Mouse (Mus musculus) forebrain, postnatal 0 days (tissue): ENCODE measurements around the gene Vstm2a. TPM values are rescaled to one million over a fixed set of nuclear protein-coding genes. Genes with fewer than 3 reads are reported as not detected.

Source experiments
- ATAC-seq: fragments of 200-750 bp; cut with Nextera tagmentation; 2 replicates; pipeline ENCODE4 v1.8.0; 2017; ENCODE audit warnings: mild to moderate bottlenecking, moderate library complexity
- DNase-seq: peaks from one replicate; pipeline ENCODE4 v3.0.0-alpha.2; 2015
- H3K27ac ChIP-seq: fragments of 300-500 bp; sonication (generic); 2 replicates; pipeline ENCODE4 v1.5.1; 2014; ENCODE audit warnings: low read depth, mild to moderate bottlenecking, antibody characterized with exemption, low read length, moderate library complexity, mixed read lengths
- H3K27me3 ChIP-seq: fragments of 300-500 bp; sonication (generic); 2 replicates; pipeline ENCODE4 v1.6.1; 2014; ENCODE audit warnings: mild to moderate bottlenecking, low read length, mixed read lengths; ENCODE audit not compliant: insufficient read depth
- H3K36me3 ChIP-seq: fragments of 300-500 bp; sonication (generic); 2 replicates; pipeline ENCODE4 v1.6.1; 2014; ENCODE audit warnings: mild to moderate bottlenecking, moderate library complexity; ENCODE audit not compliant: insufficient read depth
- H3K4me1 ChIP-seq: fragments of 300-500 bp; sonication (generic); 2 replicates; pipeline ENCODE4 v1.6.1; 2014; ENCODE audit warnings: antibody characterized with exemption; ENCODE audit not compliant: insufficient read depth
- H3K4me2 ChIP-seq: fragments of 300-500 bp; sonication (generic); 2 replicates; pipeline ENCODE4 v1.6.1; 2014; ENCODE audit warnings: low read depth, mild to moderate bottlenecking, moderate library complexity
- H3K4me3 ChIP-seq: fragments of 300-500 bp; sonication (generic); 2 replicates; pipeline ENCODE4 v1.5.1; 2014; ENCODE audit warnings: low read depth, low read length, mixed read lengths
- H3K9ac ChIP-seq: fragments of 300-500 bp; sonication (generic); 2 replicates; pipeline ENCODE4 v1.6.1; 2014; ENCODE audit warnings: mild to moderate bottlenecking
- H3K9me3 ChIP-seq: fragments of 300-500 bp; sonication (generic); 2 replicates; pipeline ENCODE4 v1.6.1; 2016; ENCODE audit warnings: low read length
- CTCF ChIP-seq: sonication (generic); IDR thresholded peaks from 2 replicates; pipeline ENCODE4 v1.5.1; 2016; ENCODE audit warnings: antibody characterized with exemption, control low read depth, low read depth
- WGBS: fragments of 180-500 bp; shearing (Covaris S2); extraction: QIAGEN DNeasy Blood & Tissue Kit; methylation state at CpG from one replicate; pipeline ENCODE4 v1.1.7; 2014; 5-methylcytosine and 5-hydroxymethylcytosine counted together
- polyA plus RNA-seq: library from polyadenylated mRNA; unstranded; fragments of >200 nt; fragmentation: Nextera tagmentation; extraction: Ambion mirVana; gene quantifications from 2 replicates; pipeline ENCODE4 v1.2.1, GENCODE M21; 2015
- total RNA-seq: library from RNA; depleted of rRNA; stranded (reverse); fragments of >200 nt; gene quantifications from 2 replicates; pipeline ENCODE4 v1.2.3, GENCODE M21; 2014

Vstm2a gene
- total and polyA plus RNA-seq, 2 experiments from 2014 or later = 110 to 153 TPM

- Histone ChIP-seq H3K4me2 (no peak overlapping the region), H3K9me3 (no peaks in the 10 kb centered on the region), H3K4me3 (no peak overlapping the region), H3K9ac (no peak overlapping the region), H3K27ac (no peak overlapping the region), H3K4me1 (0 out of 2 replicates have a peak, but pooled peaks cover 2% of the 10 kb centered on the region), H3K36me3 (no peaks in the 10 kb centered on the region), H3K27me3 (no peaks in the 10 kb centered on the region)
- DNase-seq = no peak
- ATAC-seq = no peak
- WGBS = 84% methylated on average over 3 of the region's 3 CpGs
- TF ChIP-seq CTCF = no peak
Measured at GRCm38 (mm10) chr11:16345676-16346075, 88.2 kb downstream of the Vstm2a start.

DNA sequence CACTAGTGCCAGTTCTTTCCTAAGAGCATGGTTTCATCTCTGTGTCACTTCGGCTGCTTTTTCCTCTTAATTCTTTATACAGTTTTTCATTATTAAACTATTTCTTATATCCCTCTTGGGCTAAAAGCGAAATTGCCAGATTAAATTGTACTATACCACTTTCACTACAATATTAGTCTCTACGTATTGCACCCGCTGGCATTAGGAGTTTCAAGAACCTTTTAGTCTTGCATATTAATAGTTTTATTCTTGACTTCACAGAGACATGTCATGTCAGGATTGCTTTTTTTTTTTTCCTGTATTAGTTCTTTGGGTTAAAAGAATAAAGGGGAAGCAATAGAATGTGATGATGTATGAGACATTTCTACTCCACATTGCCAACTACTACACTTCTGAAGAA, 94.4 kb downstream of the Vstm2a start:
- 0 out of 2 replicates have a peak, but pooled peaks cover 3% of the 10 kb centered on the region for H3K4me1 ChIP-seq
- TF ChIP-seq CTCF = no peak
- ATAC-seq = peak; percentile 61; the same call in 1 of the 2 replicates
- no peak overlapping the region for H3K4me3 ChIP-seq
- H3K27ac ChIP-seq = no peak overlapping the region
- no peaks in the 10 kb centered on the region for H3K36me3 ChIP-seq
- no peaks in the 10 kb centered on the region for H3K27me3 ChIP-seq
- no peak overlapping the region for H3K9ac ChIP-seq
- H3K9me3 ChIP-seq = no peaks in the 10 kb centered on the region
- no peak for DNase-seq
- no peak overlapping the region for H3K4me2 ChIP-seq
- WGBS = 81% methylated on average over 4 of the region's 4 CpGs

DNA sequence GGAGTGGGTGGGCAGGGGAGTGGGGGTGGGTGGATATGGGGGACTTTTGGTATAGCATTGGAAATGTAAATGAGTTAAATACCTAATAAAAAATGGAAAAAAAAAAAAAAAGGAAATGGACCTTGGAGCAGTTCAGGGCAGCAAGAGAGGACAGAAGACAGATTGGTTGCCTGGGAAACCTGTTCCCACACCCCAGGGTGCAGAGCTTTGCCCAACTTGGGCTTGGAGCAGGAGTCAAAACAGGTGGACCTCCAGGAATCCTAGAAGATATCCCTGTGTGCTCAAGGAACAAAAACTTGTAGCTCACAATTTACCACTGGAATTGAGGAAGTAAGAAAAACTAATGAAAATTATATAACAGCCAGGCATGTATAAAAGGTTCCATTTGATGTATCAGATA, 96.8 kb downstream of the Vstm2a start:
- H3K27ac ChIP-seq = no peak overlapping the region
- no peaks in the 10 kb centered on the region for H3K27me3 ChIP-seq
- H3K4me1 ChIP-seq = 0 out of 2 replicates have a peak, but pooled peaks cover 3% of the 10 kb centered on the region
- DNase-seq = no peak
- no peak for TF ChIP-seq CTCF
- H3K36me3 ChIP-seq = no peaks in the 10 kb centered on the region
- H3K4me2 ChIP-seq = no peak overlapping the region
- no peak overlapping the region for H3K4me3 ChIP-seq
- H3K9ac ChIP-seq = no peak overlapping the region
- no peaks in the 10 kb centered on the region for H3K9me3 ChIP-seq
- no peak for ATAC-seq

- DNase-seq (peak; percentile 27), ATAC-seq (peak; percentile 71; the same call in 1 of the 2 replicates)
- H3K4me2 ChIP-seq = no peak overlapping the region
- H3K27me3 ChIP-seq = no peaks in the 10 kb centered on the region
- no peak overlapping the region for H3K4me3 ChIP-seq
- no peak for TF ChIP-seq CTCF
- no peaks in the 10 kb centered on the region for H3K36me3 ChIP-seq
- WGBS = 56% methylated on average over 8 of the region's 8 CpGs
- no peak overlapping the region for H3K9ac ChIP-seq
- H3K9me3 ChIP-seq = no peaks in the 10 kb centered on the region
- no peaks in the 10 kb centered on the region for H3K4me1 ChIP-seq
- H3K27ac ChIP-seq = 0 out of 2 replicates have a peak overlapping the region, but pooled peaks have one; percentile 46
Measured at GRCm38 (mm10) chr11:16366852-16367587, 109.5 kb downstream of the Vstm2a start.

GRCm38 (mm10) chr11:16403627-16404026, 146.1 kb downstream of the Vstm2a start:
- WGBS = 58% methylated on average over 2 of the region's 2 CpGs
- ATAC-seq (no peak), DNase-seq (peak; percentile 14)
- Histone ChIP-seq H3K4me1 (no peaks in the 10 kb centered on the region), H3K9ac (no peak overlapping the region), H3K4me3 (no peak overlapping the region), H3K4me2 (no peak overlapping the region), H3K36me3 (no peaks in the 10 kb centered on the region), H3K27me3 (no peaks in the 10 kb centered on the region), H3K9me3 (no peaks in the 10 kb centered on the region), H3K27ac (no peak overlapping the region)
- peak; percentile 59 for TF ChIP-seq CTCF

- no peaks in the 10 kb centered on the region for H3K9me3 ChIP-seq
- no peak overlapping the region for H3K9ac ChIP-seq
- H3K27ac ChIP-seq = no peak overlapping the region
- no peak overlapping the region for H3K4me3 ChIP-seq
- no peak for TF ChIP-seq CTCF
- DNase-seq (no peak), ATAC-seq (no peak)
- no peaks in the 10 kb centered on the region for H3K27me3 ChIP-seq
- H3K4me2 ChIP-seq = no peak overlapping the region
- WGBS = 80% methylated on average over 1 of the region's 1 CpGs
- H3K36me3 ChIP-seq = no peaks in the 10 kb centered on the region
- no peaks in the 10 kb centered on the region for H3K4me1 ChIP-seq
Measured at GRCm38 (mm10) chr11:16411736-16412135, 154.2 kb downstream of the Vstm2a start.

DNA sequence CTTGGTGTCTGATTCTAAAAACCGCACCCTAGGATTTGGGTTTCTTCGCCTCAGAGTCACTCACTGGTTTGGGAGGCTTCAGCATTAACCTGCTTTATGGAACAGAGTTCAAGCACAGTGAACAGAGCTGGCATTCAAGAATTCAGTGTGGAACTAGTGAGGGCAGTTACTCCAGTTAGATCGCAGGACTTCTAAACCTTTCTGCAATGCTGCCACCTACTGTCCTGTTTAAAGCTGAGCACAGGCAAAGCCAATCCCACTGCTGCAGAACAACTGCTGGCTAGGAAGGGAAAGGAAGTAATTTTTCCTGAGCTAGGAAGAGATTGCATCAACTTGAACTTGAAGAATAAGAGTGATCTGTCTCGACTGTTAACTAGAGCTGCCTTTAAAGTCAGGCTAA, 155.1 kb downstream of the Vstm2a start:
- peak; percentile 92 for TF ChIP-seq CTCF
- Histone ChIP-seq H3K4me3 (no peak overlapping the region), H3K27me3 (no peaks in the 10 kb centered on the region), H3K4me2 (no peak overlapping the region), H3K27ac (no peak overlapping the region), H3K4me1 (no peaks in the 10 kb centered on the region), H3K9ac (no peak overlapping the region), H3K9me3 (no peaks in the 10 kb centered on the region), H3K36me3 (no peaks in the 10 kb centered on the region)
- ATAC-seq (peak; percentile 94), DNase-seq (peak; percentile 91)
- WGBS = 25% methylated on average over 4 of the region's 4 CpGs
